Mouse (Mus musculus) liver, postnatal 0 days (tissue): ENCODE measurements at regions not wholly inside any gene's neighbourhood (a gene's known extent, or its start where the extent isn't known, plus 50 kb on each side); places are given as distances from the start of the nearest gene placed in this dataset.

Experiments
- CTCF ChIP-seq: sonication (generic); IDR thresholded peaks from 2 replicates; pipeline ENCODE4 v1.5.1; 2016; ENCODE audit warnings: antibody characterized with exemption, low read depth
- EP300 ChIP-seq: IDR thresholded peaks from 2 replicates; pipeline ENCODE4 v1.6.1; 2016; ENCODE audit warnings: antibody characterized with exemption, low read depth, mild to moderate bottlenecking

DNA sequence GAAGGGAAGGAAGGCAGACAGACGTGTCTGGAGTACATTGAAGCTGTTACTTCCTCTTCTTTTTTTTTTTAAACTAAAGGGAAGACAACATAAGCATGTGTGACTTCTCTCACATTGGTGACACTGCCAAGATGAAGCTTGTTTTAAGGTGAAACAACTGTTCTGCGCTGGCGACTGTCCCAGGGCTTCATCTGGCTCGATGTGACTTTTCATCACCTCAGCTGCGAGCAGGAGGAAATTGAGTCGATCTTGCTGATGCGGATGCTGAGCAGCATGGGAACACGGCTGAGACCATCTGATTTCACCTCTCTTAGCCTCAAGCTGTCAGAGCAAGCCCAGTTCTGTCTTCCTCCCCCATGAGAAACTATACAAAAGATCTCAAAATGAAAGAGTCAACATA, 363.1 kb upstream of the Cdh5 start:
- TF ChIP-seq CTCF (no peak), EP300 (no peak)
